Mouse (Mus musculus) testis, adult 2 months (tissue): Measurements from ENCODE around the gene Ube2j1.

Source experiments
- CTCF ChIP-seq: fragments of 200-500 bp; IDR thresholded peaks from 2 replicates; pipeline ENCODE4 v1.5.1; 2012; ENCODE audit warnings: low read depth, mild to moderate bottlenecking, inconsistent platforms, low read length, moderate library complexity; ENCODE audit not compliant: control insufficient read depth, insufficient read depth, insufficient replicate concordance
- POLR2A ChIP-seq: fragments of 200-500 bp; IDR thresholded peaks from 2 replicates; pipeline ENCODE4 v1.6.1; 2012; ENCODE audit warnings: low read depth, mild to moderate bottlenecking, inconsistent platforms, low read length, moderate library complexity; ENCODE audit not compliant: control insufficient read depth

DNA sequence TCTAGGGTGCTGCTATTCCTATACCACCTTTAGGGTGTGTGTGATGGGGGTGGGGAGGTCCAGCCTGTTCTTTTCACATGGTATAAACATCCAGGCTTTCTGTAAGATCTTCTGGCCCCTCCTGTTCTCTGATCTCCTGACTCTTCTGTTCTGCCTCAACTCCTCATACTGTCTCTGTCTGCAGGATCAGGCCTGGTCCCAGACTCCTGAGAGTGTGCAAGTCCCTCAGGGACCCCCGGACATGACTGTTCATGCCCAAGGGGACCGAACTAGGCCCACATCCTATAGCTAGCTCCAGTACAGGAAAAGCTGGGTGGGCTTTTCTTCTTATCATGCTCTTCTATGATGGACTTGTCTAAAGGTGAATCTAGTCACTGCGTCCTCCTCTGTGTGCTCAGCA, 36.1 kb downstream of the Ube2j1 start:
- TF ChIP-seq CTCF, result no peak
- no peak for TF ChIP-seq POLR2A
